Mouse (Mus musculus): Measurements from ENCODE around the gene Lyar.
A peak's percentile ranks its signal among the peaks of the same experiment; 100 is the strongest.

Gene Lyar

GRCm38 (mm10) chr5:38255644-38256043 lies 35.4 kb downstream of the Lyar start:
- DNase-seq (ENCODE audit: low spot score in 2 of 2), result no peak

DNA sequence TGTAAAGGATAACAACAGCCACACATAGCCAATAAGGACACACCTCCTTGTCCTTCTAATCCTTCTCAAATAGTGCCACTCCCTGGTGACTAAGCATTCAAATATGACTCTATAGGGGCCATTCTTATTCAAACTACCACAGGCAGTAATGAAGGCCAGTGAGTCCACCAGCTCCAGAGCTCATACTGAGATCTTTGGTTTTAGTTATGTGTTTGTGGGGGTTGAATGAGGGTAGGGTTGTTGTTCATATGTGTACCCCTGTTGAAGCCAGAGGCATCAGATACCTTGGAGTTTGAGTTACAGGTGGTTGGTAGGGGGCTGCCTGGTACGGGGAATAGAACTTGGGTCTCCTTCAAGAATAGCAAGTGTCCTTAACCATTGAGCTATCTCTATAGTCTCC lies 36.3 kb downstream of the Lyar start:
- DNase-seq (ENCODE audit: low spot score in 2 of 2), result peak in 1 of 2 experiments; percentile 15

GRCm38 (mm10) chr5:38258034-38258772 lies 37.9 kb downstream of the Lyar start:
- peak in 1 of 2 experiments; percentile 5 for DNase-seq (ENCODE audit: low spot score in 2 of 2)

- DNase-seq (ENCODE audit: low spot score in 2 of 2), result peak in 1 of 2 experiments; percentile 52
Measured at GRCm38 (mm10) chr5:38258773-38259146, 38.5 kb downstream of the Lyar start.

DNA sequence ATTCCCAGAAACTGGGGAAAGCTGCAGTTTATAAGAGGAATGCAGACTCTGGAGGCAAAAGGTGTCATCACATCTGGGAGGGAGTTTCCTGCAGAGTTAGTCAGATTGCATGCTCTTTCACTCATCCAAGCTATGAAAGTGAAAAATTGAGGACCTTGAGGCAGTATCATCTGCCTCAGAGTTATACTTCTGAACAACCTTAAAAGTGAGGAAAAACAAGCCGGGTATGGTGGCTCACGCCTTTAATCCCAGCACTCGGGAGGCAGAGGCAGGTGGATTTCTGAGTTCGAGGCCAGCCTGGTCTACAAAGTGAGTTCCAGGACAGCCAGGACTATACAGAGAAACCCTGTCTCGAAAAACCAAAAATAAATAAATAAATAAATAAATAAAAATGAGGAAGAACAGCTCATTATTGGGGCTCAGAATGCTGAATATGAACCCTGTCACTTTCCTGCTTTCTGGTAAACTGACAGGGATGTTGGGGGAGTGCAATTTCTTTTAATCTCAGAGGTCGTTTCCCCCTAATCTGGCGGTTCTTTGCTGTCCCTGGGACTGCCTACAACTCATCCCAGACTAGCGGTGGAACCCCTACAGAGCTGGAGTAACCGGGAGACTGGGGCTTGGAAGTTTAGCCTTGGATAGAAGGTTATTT lies 39.3 kb downstream of the Lyar start:
- peak in 1 of 2 experiments; percentile 26 for DNase-seq (ENCODE audit: low spot score in 2 of 2)

DNA sequence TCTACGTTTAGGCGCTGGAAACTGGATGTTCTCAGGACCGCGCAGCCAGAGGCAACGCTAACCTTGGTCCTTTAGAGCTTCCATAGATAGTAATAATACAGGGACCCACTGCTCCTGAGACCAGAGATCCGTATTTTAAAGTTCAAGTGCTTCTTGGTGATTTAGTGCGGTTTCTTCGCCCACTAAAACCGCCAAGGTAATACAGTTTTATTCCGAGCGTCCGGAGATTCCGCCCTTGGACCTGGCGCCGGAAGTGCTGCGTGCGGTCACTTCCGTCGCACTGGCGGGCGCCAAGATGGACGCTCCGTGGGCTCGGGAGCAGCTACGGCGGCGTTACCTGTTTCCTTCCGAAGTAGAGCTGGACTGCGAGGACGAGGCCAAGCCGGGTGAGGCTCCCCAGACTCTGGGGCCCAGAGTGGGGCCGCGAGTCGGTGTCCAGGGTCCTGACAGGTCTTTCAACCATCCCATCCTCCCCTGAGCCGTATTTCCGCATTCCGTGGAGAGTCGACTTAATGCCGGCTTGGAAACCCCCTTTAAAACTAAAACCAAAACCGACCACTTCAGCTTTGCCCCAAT lies 39.9 kb downstream of the Lyar start, which contains the start of gene Tmem128:
Tmem128 (plus strand) TSS at position 79 of the 576 bp plus-strand sequence.
- DNase-seq (ENCODE audit: low spot score in 2 of 2), result peak; percentile 53 to 83

DNA sequence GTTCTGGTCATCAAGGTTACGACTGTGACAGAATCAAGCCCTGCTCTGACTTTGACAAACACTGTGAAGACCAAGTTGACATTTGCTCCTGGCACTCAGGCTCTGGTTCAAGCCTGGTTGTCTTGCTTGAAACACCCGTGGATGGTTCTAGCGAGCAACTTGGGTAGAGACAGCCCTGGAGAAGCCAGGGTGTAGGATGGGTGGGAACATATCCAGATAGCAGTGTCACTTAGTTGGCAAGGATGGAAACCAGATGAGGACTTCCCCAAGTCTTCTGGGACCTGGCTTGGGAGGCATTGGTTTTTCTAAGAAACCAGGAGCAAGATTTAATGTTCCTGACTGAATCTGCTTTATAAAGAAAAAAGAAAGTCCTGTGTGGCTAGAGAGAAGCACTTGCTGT lies 50.7 kb downstream of the Lyar start:
- peak in 1 of 2 experiments; percentile 32 for DNase-seq (ENCODE audit: low spot score in 2 of 2)

DNA sequence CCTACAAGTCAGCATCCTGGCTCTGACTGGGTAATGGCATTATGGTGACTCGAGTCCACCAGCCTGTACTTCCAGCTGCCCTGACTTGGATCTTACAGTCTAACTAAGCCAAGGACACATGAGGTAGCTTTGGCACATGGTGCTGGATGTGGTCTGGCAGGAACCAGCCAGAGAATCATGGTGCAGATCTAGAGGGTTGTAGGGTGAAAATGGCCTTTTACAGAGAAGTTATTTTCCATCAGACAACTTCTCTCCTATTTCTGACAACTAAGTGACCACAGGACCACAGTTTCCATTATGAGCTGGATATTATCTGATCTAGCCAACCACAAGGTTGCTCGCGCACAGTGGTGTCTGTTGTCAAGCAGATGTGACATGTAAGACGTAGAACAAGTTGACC lies 53.6 kb downstream of the Lyar start:
- peak in 1 of 2 experiments; percentile 6 for DNase-seq (ENCODE audit: low spot score in 2 of 2)

- no peak for DNase-seq (ENCODE audit: low spot score in 2 of 2)
Measured at GRCm38 (mm10) chr5:38275771-38276170, 55.5 kb downstream of the Lyar start, which contains the start of gene Otop1. Gene Otop1, plus strand, starts transcription at chr5:38275972.

- DNase-seq (ENCODE audit: low spot score in 2 of 2), result no peak
Measured at GRCm38 (mm10) chr5:38276451-38276850, 56.2 kb downstream of the Lyar start.

DNA sequence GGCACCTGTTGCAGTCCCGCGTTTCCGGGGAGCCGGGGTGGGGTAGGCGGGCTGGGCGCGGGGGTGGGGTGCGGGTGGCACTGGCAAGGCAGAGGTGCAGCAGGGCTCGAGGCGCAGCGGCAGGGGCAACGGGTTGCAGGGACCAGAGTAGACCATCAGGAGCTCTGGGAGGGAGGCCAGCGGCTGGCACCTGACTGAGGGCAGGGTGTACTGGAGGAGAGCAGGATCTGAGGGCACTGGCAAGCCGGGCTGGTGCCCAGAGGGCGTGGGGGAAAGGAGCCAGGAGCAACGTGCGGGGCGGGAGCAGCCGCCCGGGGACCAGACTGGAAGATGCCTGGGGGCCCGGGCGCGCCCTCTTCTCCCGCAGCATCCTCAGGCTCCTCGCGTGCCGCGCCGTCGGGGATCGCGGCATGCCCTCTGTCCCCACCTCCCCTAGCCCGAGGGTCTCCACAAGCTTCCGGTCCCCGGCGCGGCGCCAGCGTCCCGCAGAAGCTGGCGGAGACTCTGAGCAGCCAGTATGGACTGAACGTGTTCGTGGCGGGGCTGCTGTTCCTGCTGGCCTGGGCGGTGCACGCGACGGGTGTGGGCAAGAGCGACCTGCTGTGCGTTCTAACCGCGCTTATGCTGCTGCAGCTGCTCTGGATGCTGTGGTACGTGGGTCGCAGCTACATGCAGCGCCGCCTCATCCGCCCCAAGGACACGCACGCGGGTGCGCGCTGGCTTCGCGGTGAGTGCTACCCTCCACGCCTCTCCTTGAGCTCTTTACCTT lies 57.0 kb downstream of the Lyar start:
- no peak for DNase-seq (ENCODE audit: low spot score in 2 of 2)

GRCm38 (mm10) chr5:38277936-38278600 lies 57.8 kb downstream of the Lyar start:
- DNase-seq (ENCODE audit: low spot score in 2 of 2), result no peak

DNA sequence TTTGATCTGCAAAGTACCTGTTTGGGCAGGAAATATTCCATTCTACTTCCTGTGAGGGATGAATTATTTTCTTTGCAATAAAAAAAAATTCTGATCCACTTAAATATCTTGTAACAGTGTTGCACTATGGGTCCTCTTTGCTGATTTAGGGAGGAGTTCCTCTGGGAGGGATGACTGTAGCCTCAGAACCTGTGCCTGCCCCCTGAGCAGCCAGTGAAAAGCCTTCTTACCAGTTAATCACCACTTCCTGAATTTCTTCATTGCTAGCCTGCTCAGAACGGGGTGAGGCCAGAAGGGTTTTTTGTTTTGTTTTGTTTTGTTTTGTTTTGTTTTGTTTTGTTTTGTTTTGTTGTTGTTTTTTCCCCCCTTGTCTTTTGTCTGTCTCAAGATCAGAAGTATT lies 59.8 kb downstream of the Lyar start:
- DNase-seq (ENCODE audit: low spot score in 2 of 2), result no peak
